Mouse (Mus musculus) bone marrow macrophage, adult 2 months (primary cell): ENCODE data around the gene Fbxw10.

Source experiments
- CTCF ChIP-seq: IDR thresholded peaks from 2 replicates; pipeline ENCODE4 v1.5.1; 2012; ENCODE audit warnings: low read depth, mild to moderate bottlenecking, low read length, moderate library complexity
- POLR2A ChIP-seq: IDR thresholded peaks from 2 replicates; pipeline ENCODE4 v1.6.1; 2012; ENCODE audit warnings: mild to moderate bottlenecking, low read depth, low read length, borderline replicate concordance

GRCm38 (mm10) chr11:62878728-62879127, 31.9 kb downstream of the Fbxw10 start:
- TF ChIP-seq POLR2A (no peak), CTCF (no peak)
